12 mouse cellular contexts compared by ENCODE assay signal in the genomic region with DNA sequence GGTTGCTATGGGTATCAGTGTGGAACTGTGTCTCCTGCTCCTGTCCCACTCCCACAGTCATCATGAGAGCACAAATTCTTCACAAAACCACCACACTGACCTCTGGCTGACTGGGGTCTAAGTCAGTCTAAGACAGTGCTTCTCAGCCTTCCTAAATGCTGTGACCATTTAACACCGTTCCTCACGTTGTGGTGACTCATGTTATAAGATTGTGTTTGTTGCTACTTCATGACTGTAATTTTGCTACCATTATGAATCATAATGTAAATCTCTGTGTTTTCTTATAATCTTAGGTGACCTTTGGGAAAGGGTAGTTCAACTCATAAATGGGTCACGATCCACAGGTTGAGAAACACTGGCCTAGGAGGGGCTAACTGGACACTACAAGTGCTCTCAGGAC.
"Had no signal": no experiment of that assay in that cellular context is flagged by ENCODE, and none has a peak within 500 bp of the region (broad histone marks: within the 10 kb centered on the region; RNA-seq: fewer than 3 reads in every experiment).

No protein-coding gene starts in this region.

- H3K9me3 ChIP-seq: midbrain, embryonic 15.5 days had no signal

- H3K4me2 ChIP-seq: limb, embryonic 15.5 days had no signal

- DNase-seq: kidney, adult 8-10 months; kidney, postnatal 25 days; lung, adult 18-20 months; lung, postnatal 4 days; right cerebral cortex, postnatal 14 days; thymus, adult 2 months; thymus, postnatal 25 days had no signal

- H3K9ac ChIP-seq: limb, embryonic 15.5 days; liver, embryonic 14.5 days; midbrain, embryonic 15.5 days; neural tube, embryonic 12.5 days had no signal

- H3K27me3 ChIP-seq: limb, embryonic 15.5 days; midbrain, embryonic 15.5 days; neural tube, embryonic 12.5 days had no signal

- H3K27ac ChIP-seq: limb, embryonic 15.5 days; liver, embryonic 14.5 days; midbrain, embryonic 15.5 days; neural tube, embryonic 12.5 days; stomach, postnatal 0 days had no signal

- H3K4me3 ChIP-seq: limb, embryonic 15.5 days; midbrain, embryonic 15.5 days; neural tube, embryonic 12.5 days had no signal

- H3K36me3 ChIP-seq: limb, embryonic 15.5 days; midbrain, embryonic 15.5 days; neural tube, embryonic 12.5 days had no signal
